Mouse (Mus musculus): ENCODE data around the gene Ccser1.
"Not testable (repeated sequence)": the region's sequence is repeated elsewhere in the genome, so short reads cannot be mapped to it uniquely, and the experiment has no call there.

The Ccser1 gene

GRCm38 (mm10) chr6:61223563-61223962, 43.4 kb downstream of the Ccser1 start:
- DNase-seq (ENCODE audit: low read depth, low spot score), result no peak

DNA sequence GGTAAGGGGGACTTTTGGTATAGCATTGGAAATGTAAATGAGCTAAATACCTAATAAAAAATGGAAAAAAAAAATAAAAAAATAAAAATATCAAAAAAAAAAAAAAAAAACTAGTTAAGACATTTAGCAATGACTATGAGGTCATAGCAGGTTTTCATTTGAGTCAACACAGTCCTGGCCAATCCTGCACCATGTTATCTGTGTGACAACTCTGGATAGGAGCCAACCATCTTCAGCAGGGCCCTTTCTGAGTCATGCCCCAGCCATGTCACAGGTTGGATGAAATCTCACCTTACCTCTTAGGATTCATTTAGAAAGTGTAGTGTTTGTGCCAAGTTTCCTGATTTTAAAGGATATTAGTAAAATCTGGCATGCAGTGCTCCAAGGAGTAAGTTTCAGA, 45.2 kb downstream of the Ccser1 start:
- no peak for DNase-seq (ENCODE audit: low read depth, low spot score)

GRCm38 (mm10) chr6:61230058-61230718, 50.1 kb downstream of the Ccser1 start:
- DNase-seq (ENCODE audit: low read depth, low spot score), result no peak

GRCm38 (mm10) chr6:61233060-61233459, 52.9 kb downstream of the Ccser1 start:
- no peak for DNase-seq (ENCODE audit: low read depth, low spot score)

GRCm38 (mm10) chr6:61233548-61234187, 53.5 kb downstream of the Ccser1 start:
- DNase-seq (ENCODE audit: low read depth, low spot score), result peak; percentile 3

- no peak for DNase-seq (ENCODE audit: low read depth, low spot score)
These were observed 60.5 kb downstream of the Ccser1 start for GRCm38 (mm10) chr6:61240618-61241017.

DNA sequence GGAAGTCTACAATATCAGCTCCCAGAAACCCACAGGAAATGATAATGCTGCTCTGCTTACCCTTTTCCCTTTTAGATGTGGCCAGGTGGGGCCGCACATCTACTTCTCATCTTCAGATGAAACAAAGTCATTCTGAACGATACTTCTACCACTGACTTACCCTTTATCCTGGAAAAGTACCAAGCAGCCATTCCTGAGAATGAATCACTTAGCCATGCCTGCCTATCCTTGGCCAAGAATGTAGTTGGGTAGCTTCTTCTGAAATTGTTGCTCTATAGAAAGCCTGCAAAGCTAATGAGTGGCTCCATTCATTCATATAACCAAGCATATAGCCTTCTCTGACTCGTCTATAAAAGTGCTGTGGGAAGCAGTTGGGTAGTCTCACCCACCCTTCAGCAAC, 62.4 kb downstream of the Ccser1 start:
- DNase-seq (ENCODE audit: low read depth, low spot score), result no peak

- DNase-seq (ENCODE audit: low read depth, low spot score), result no peak
These were observed 66.4 kb downstream of the Ccser1 start for GRCm38 (mm10) chr6:61246523-61246922.

DNA sequence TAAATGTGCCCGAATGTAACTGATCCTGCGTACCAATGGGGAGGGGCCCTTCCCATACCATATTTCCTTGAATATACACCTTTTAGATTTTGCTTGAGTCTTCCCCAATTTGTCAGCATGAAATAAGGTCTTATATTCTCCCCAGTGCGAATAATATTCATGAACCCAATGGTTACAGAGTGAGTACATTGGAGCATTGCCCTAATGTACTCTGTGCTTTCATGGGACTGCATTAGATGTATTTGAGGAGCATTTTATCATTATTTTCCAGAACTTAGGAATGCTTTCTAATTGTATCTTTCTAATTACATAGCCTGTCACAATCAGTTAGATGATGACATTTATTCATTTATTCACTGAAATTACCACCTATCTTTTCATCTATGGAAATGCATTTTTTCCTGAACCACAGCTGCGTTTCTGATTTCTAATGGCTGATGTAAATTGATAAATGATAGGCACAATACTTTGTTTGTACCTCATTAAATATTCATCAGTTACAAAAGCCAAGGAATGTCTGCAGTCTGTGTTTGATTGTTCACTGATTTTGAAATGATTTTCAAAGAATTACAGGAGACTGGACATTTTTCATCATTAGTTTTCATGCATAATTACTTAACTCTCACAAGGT, 67.8 kb downstream of the Ccser1 start:
- DNase-seq (ENCODE audit: low read depth, low spot score), result no peak

DNA sequence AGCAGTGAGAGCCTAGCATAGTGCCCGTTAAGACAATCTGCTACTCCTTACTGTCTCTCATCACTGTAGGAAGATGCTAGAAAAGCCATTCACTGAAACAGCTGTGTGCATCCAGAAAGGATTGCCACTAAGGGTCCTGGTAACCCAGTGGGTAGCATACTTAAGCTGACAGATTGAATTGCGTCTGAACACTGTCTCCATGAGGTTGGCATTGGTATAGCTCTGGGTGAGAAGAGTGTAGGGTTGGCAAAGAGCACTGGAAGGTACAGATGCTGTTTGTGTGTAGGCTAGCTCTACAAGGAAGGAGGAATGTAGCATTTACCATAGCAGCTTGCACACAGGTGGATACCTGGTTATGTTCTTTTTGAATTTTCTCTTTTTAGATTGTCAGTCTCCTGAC, 68.6 kb downstream of the Ccser1 start:
- no peak for DNase-seq (ENCODE audit: low read depth, low spot score)

- no peak for DNase-seq (ENCODE audit: low read depth, low spot score)
These were observed 71.1 kb downstream of the Ccser1 start for GRCm38 (mm10) chr6:61251232-61251631.

GRCm38 (mm10) chr6:61252912-61253311, 72.8 kb downstream of the Ccser1 start:
- DNase-seq (ENCODE audit: low read depth, low spot score), result no peak

- not testable (repeated sequence) for DNase-seq (ENCODE audit: low read depth, low spot score)
These were observed 75.8 kb downstream of the Ccser1 start for GRCm38 (mm10) chr6:61255874-61256273.

- no peak for DNase-seq (ENCODE audit: low read depth, low spot score)
These were observed 78.9 kb downstream of the Ccser1 start for GRCm38 (mm10) chr6:61258847-61259634.

- DNase-seq (ENCODE audit: low read depth, low spot score), result no peak
These were observed 81.3 kb downstream of the Ccser1 start for GRCm38 (mm10) chr6:61261381-61261780.

DNA sequence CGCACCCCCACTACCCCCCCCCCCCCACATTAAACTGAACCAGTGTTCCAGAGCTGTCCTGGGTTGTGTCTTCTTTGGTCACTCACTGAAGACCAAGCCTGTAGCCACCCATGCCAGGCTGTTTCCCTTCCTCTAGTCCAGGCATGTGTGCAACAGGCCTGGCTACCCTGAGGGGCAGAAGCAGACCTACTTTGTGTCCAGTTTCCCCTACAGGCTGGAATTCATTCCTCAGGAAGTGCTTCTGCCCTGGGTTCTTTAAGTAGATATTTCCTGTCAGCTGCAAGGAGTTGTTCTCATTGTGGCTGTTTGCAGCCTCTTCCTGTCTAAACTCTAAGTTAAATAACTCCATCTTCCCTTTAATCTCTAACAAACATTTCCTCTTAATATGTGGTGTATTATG, 82.3 kb downstream of the Ccser1 start:
- DNase-seq (ENCODE audit: low read depth, low spot score), result no peak

GRCm38 (mm10) chr6:61263291-61263690, 83.2 kb downstream of the Ccser1 start:
- peak; percentile 65 for DNase-seq (ENCODE audit: low read depth, low spot score)

GRCm38 (mm10) chr6:61271033-61271432, 90.9 kb downstream of the Ccser1 start:
- DNase-seq (ENCODE audit: low read depth, low spot score), result no peak

- no peak for DNase-seq (ENCODE audit: low read depth, low spot score)
These were observed 93.3 kb downstream of the Ccser1 start for GRCm38 (mm10) chr6:61273430-61273829.

- DNase-seq (ENCODE audit: low read depth, low spot score), result no peak
These were observed 99.4 kb downstream of the Ccser1 start for GRCm38 (mm10) chr6:61279506-61279905.

DNA sequence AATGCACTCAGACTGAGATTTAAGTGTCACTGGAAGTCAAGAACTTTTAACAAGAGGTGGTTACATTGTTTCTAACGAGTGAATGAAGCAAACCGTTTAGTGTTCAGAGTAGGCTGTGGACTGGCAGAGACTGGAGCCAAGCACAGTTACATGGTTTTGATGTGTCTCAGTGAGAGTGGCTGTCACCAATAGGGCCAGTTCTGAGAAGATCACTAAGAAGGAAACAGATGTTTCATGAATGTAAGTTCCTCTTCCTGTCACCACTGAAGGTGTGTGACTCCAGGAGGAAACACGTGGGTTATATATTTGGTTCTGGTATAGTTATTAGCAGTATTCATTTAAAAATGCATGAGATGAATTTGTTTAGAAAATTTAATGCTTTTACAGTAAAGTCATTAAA, 112.8 kb downstream of the Ccser1 start:
- DNase-seq (ENCODE audit: low read depth, low spot score), result no peak

DNA sequence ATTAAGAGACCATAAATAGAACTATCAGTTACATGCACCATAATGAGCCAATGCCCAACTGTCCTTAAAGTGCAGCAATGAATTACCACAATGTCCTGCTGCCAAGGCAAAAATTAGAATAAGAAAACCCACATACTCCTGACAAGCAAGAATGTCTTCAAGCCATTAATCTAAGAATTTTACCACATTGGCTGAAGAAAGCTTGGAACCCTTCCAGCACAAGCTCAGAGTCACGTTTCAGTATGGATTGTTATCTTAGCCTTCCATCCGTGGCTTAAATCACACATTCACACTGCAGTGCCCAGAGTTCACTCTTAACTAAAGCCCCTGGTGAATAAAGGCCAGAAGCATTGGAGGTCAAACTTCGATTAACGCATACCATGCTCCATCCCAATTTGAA, 115.4 kb downstream of the Ccser1 start:
- no peak for DNase-seq (ENCODE audit: low read depth, low spot score)

Measured in ES-CJ7 (cell line).